Mouse (Mus musculus): Measurements from ENCODE around the gene Chtop. TPM values are rescaled to one million over a fixed set of nuclear protein-coding genes. Genes with fewer than 3 reads are reported as not detected.

Gene Chtop
- polyA plus RNA-seq, 1 experiment from 2014 or later = 109 TPM

- TF ChIP-seq CTCF (IDR thresholded peaks at IDR 0.05; ENCODE audit: low read depth) = no peak
- Histone ChIP-seq H3K9ac (no peak overlapping the region), H3K27me3 (ENCODE audit: insufficient read depth, low read length) (no peaks in the 10 kb centered on the region; the same call in 1 of the 2 replicates), H3K4me3 (ENCODE audit: low read depth, low read length) (no peak overlapping the region), H3K4me2 (no peak overlapping the region), H3K9me3 (ENCODE audit: low read depth, low read length) (no peaks in the 10 kb centered on the region), H3K4me1 (ENCODE audit: insufficient read depth) (peaks cover 14% of the 10 kb centered on the region), H3K36me3 (ENCODE audit: insufficient read depth) (peaks cover 6% of the 10 kb centered on the region), H3K27ac (ENCODE audit: low read depth) (no peak overlapping the region)
- ATAC-seq (ENCODE audit: insufficient read depth) = no peak
- DNase-seq = no peak
- WGBS = 84% methylated on average over 5 of the region's 5 CpGs
Observed at GRCm38 (mm10) chr3:90512276-90512675, 3.0 kb upstream of the Chtop start.

DNA sequence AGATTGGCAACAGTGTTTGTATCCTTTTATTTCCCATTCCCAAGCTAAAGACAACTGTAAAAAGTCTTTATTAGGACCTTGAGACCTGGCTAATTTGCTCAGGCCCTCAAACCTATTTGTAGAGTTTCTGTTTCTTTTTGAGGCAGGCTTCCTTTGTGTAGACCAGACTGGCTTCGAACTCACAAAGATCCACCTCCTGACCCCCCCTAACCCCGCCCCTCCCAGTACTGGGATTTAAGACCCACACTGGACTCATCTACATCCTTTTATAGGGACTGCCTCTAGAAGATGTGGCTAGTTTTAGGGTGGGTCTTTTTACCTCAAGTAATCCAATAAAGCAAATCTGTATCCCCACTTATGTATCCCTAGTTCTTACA, 437 bp upstream of the Chtop start:
- ATAC-seq (ENCODE audit: insufficient read depth) (0 out of 2 replicates have a peak, but pooled peaks have one; percentile 0), DNase-seq (no peak)
- Histone ChIP-seq H3K4me3 (ENCODE audit: low read depth, low read length) (peak overlapping the region; percentile 89), H3K4me2 (peak overlapping the region; percentile 46), H3K9ac (no peak overlapping the region), H3K27ac (ENCODE audit: low read depth) (peak overlapping the region; percentile 25; the same call in 1 of the 2 replicates), H3K36me3 (ENCODE audit: insufficient read depth) (peaks cover 31% of the 10 kb centered on the region), H3K4me1 (ENCODE audit: insufficient read depth) (peaks cover 10% of the 10 kb centered on the region), H3K9me3 (ENCODE audit: low read depth, low read length) (no peaks in the 10 kb centered on the region), H3K27me3 (ENCODE audit: insufficient read depth, low read length) (no peaks in the 10 kb centered on the region; the same call in 1 of the 2 replicates)
- WGBS = 16% methylated on average over 2 of the region's 2 CpGs
- TF ChIP-seq CTCF (IDR thresholded peaks at IDR 0.05; ENCODE audit: low read depth) = no peak

GRCm38 (mm10) chr3:90508287-90508949, 880 bp downstream of the Chtop start:
- peak overlapping the region; percentile 97 for H3K9ac ChIP-seq
- H3K27me3 ChIP-seq (ENCODE audit: insufficient read depth, low read length) = no peaks in the 10 kb centered on the region; the same call in 1 of the 2 replicates
- H3K4me2 ChIP-seq = peak overlapping the region; percentile 89
- no peak for TF ChIP-seq CTCF (IDR thresholded peaks at IDR 0.05; ENCODE audit: low read depth)
- peaks cover 44% of the 10 kb centered on the region for H3K36me3 ChIP-seq (ENCODE audit: insufficient read depth)
- 2% methylated on average over 20 of the region's 20 CpGs for WGBS
- no peaks in the 10 kb centered on the region for H3K9me3 ChIP-seq (ENCODE audit: low read depth, low read length)
- peak overlapping the region; percentile 89 for H3K4me3 ChIP-seq (ENCODE audit: low read depth, low read length)
- H3K27ac ChIP-seq (ENCODE audit: low read depth) = peak overlapping the region; percentile 94
- ATAC-seq (ENCODE audit: insufficient read depth) = no peak
- H3K4me1 ChIP-seq (ENCODE audit: insufficient read depth) = peaks cover 10% of the 10 kb centered on the region
- no peak for DNase-seq

DNA sequence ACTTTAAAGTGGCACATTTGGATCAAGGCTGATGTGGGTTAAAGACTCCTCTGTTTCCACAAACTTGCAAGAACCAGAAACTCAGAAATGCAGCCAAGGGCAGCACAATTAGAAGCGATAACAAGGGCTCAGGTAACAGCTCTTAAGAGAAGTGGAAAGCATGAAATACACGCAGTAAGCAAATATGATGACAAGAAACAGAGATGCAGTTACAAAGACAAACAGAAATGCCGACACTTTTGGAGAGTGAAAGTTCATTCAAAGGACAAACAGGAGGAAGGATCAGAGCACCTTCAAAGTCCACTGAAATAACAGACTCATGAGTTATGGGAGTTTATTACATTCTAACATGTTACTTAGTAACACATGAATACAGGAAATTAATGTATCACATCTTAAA, 2.9 kb downstream of the Chtop start:
- peaks cover 64% of the 10 kb centered on the region for H3K36me3 ChIP-seq (ENCODE audit: insufficient read depth)

GRCm38 (mm10) chr3:90505216-90505615, 4.1 kb downstream of the Chtop start:
- Histone ChIP-seq H3K27ac (ENCODE audit: low read depth) (no peak overlapping the region), H3K36me3 (ENCODE audit: insufficient read depth) (peaks cover 73% of the 10 kb centered on the region), H3K9me3 (ENCODE audit: low read depth, low read length) (no peaks in the 10 kb centered on the region), H3K4me3 (ENCODE audit: low read depth, low read length) (no peak overlapping the region), H3K27me3 (ENCODE audit: insufficient read depth, low read length) (no peaks in the 10 kb centered on the region), H3K4me2 (no peak overlapping the region), H3K9ac (no peak overlapping the region), H3K4me1 (ENCODE audit: insufficient read depth) (peaks cover 10% of the 10 kb centered on the region)
- DNase-seq = peak; percentile 36
- TF ChIP-seq CTCF (IDR thresholded peaks at IDR 0.05; ENCODE audit: low read depth) = no peak
- 88% methylated on average over 5 of the region's 5 CpGs for WGBS
- ATAC-seq (ENCODE audit: insufficient read depth) = no peak

More for the DNA sequence above, 2.9 kb downstream of the Chtop start:
- Histone ChIP-seq H3K4me1 (ENCODE audit: insufficient read depth) (peaks cover 10% of the 10 kb centered on the region), H3K27ac (ENCODE audit: low read depth) (no peak overlapping the region), H3K9me3 (ENCODE audit: low read depth, low read length) (no peaks in the 10 kb centered on the region), H3K27me3 (ENCODE audit: insufficient read depth, low read length) (no peaks in the 10 kb centered on the region), H3K4me3 (ENCODE audit: low read depth, low read length) (no peak overlapping the region), H3K4me2 (no peak overlapping the region), H3K9ac (no peak overlapping the region)
- no peak for DNase-seq
- WGBS = 60% methylated on average over 3 of the region's 3 CpGs
- no peak for TF ChIP-seq CTCF (IDR thresholded peaks at IDR 0.05; ENCODE audit: low read depth)
- no peak for ATAC-seq (ENCODE audit: insufficient read depth)

DNA sequence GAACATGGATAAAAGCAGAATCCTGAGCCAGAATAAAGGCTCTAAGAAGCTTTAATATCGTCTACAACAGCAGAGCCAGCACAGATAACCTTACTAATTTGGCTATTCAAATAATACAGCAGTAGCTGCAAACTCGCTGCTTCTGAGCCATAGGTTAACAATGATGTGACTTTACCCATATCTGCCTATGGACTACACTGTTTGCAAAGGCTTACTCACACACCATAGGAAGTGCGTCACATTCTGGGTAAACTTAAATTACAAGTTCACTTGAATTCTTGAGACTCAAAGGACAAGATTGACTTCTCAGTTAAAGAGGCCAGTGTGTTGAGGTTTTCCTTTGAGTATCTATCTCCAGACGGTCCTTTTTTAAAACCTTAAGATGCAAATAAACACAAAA, 5.9 kb downstream of the Chtop start:
- no peak overlapping the region for H3K4me2 ChIP-seq
- 58% methylated on average over 4 of the region's 4 CpGs for WGBS
- no peaks in the 10 kb centered on the region for H3K27me3 ChIP-seq (ENCODE audit: insufficient read depth, low read length)
- H3K27ac ChIP-seq (ENCODE audit: low read depth) = no peak overlapping the region
- H3K9ac ChIP-seq = no peak overlapping the region
- no peak for TF ChIP-seq CTCF (IDR thresholded peaks at IDR 0.05; ENCODE audit: low read depth)
- H3K4me3 ChIP-seq (ENCODE audit: low read depth, low read length) = no peak overlapping the region
- no peak for DNase-seq
- peaks cover 90% of the 10 kb centered on the region for H3K36me3 ChIP-seq (ENCODE audit: insufficient read depth)
- no peak for ATAC-seq (ENCODE audit: insufficient read depth)
- H3K4me1 ChIP-seq (ENCODE audit: insufficient read depth) = peaks cover 10% of the 10 kb centered on the region
- H3K9me3 ChIP-seq (ENCODE audit: low read depth, low read length) = no peaks in the 10 kb centered on the region

- no peak for TF ChIP-seq CTCF (IDR thresholded peaks at IDR 0.05; ENCODE audit: low read depth)
- H3K9me3 ChIP-seq (ENCODE audit: low read depth, low read length) = no peaks in the 10 kb centered on the region
- H3K9ac ChIP-seq = no peak overlapping the region
- H3K27me3 ChIP-seq (ENCODE audit: insufficient read depth, low read length) = no peaks in the 10 kb centered on the region
- H3K36me3 ChIP-seq (ENCODE audit: insufficient read depth) = peaks cover 65% of the 10 kb centered on the region
- H3K4me3 ChIP-seq (ENCODE audit: low read depth, low read length) = no peak overlapping the region
- no peaks in the 10 kb centered on the region for H3K4me1 ChIP-seq (ENCODE audit: insufficient read depth)
- DNase-seq (no peak), ATAC-seq (ENCODE audit: insufficient read depth) (no peak)
- no peak overlapping the region for H3K4me2 ChIP-seq
- no peak overlapping the region for H3K27ac ChIP-seq (ENCODE audit: low read depth)
Observed at GRCm38 (mm10) chr3:90497597-90497996, 11.7 kb downstream of the Chtop start.

All from lung, embryonic 14.5 days (tissue).